Mouse (Mus musculus) kidney, postnatal 0 days (tissue): ENCODE results near the gene Ppcs. TPM values are rescaled to one million over a fixed set of nuclear protein-coding genes. Genes with fewer than 3 reads are reported as not detected.

Source experiments
- ATAC-seq: fragments of 200-750 bp; cut with Nextera tagmentation; replicated peaks from 2 replicates; pipeline ENCODE4 v1.8.0; 2017; ENCODE audit warnings: low read depth, moderate number of reproducible peaks, moderate TSS enrichment, moderate library complexity; ENCODE audit not compliant: low FRiP score
- DNase-seq: peaks from one replicate; pipeline ENCODE4 v3.0.0-alpha.2; 2016; ENCODE audit warnings: low spot score
- H3K27ac ChIP-seq: fragments of 300-500 bp; sonication (generic); 2 replicates; pipeline ENCODE4 v1.5.1; 2014; ENCODE audit warnings: mild to moderate bottlenecking
- H3K27me3 ChIP-seq: fragments of 300-500 bp; sonication (generic); 2 replicates; pipeline ENCODE4 v1.6.1; 2014; ENCODE audit warnings: low read length, mixed read lengths; ENCODE audit not compliant: insufficient read depth
- H3K36me3 ChIP-seq: fragments of 300-500 bp; sonication (generic); 2 replicates; pipeline ENCODE4 v1.6.1; 2014; ENCODE audit warnings: low read length, mixed read lengths; ENCODE audit not compliant: insufficient read depth
- H3K4me1 ChIP-seq: fragments of 300-500 bp; sonication (generic); replicated peaks from 2 replicates; pipeline ENCODE4 v1.6.1; 2014; ENCODE audit warnings: antibody characterized with exemption, low read length, mixed read lengths; ENCODE audit not compliant: insufficient read depth
- H3K4me2 ChIP-seq: fragments of 300-500 bp; sonication (generic); 2 replicates; pipeline ENCODE4 v1.6.1; 2014; ENCODE audit warnings: mild to moderate bottlenecking, low read length, moderate library complexity, mixed read lengths
- H3K4me3 ChIP-seq: fragments of 300-500 bp; sonication (generic); replicated peaks from 2 replicates; pipeline ENCODE4 v1.5.1; 2014; ENCODE audit warnings: low read depth, low read length
- H3K9ac ChIP-seq: fragments of 300-500 bp; sonication (generic); 2 replicates; pipeline ENCODE4 v1.6.1; 2014; ENCODE audit warnings: low read depth, low read length
- H3K9me3 ChIP-seq: fragments of 300-500 bp; sonication (generic); replicated peaks from 2 replicates; pipeline ENCODE4 v1.6.1; 2016; ENCODE audit warnings: low read length, inconsistent platforms, mixed read lengths
- CTCF ChIP-seq: IDR thresholded peaks from 2 replicates; pipeline ENCODE4 v1.5.1; 2016; ENCODE audit warnings: antibody characterized with exemption, low read depth, mild to moderate bottlenecking, moderate library complexity
- WGBS: fragments of 180-500 bp; shearing (Covaris S2); extraction: QIAGEN DNeasy Blood & Tissue Kit; methylation state at CpG from one replicate; pipeline ENCODE4 v1.1.7; 2014; 5-methylcytosine and 5-hydroxymethylcytosine counted together
- polyA plus RNA-seq: library from polyadenylated mRNA; unstranded; fragments of >200 nt; fragmentation: Nextera tagmentation; extraction: Ambion mirVana; gene quantifications from 2 replicates; pipeline ENCODE4 v1.2.1, GENCODE M21; 2015

Gene Ppcs
- polyA plus RNA-seq, 1 experiment from 2014 or later = 64.5 TPM

DNA sequence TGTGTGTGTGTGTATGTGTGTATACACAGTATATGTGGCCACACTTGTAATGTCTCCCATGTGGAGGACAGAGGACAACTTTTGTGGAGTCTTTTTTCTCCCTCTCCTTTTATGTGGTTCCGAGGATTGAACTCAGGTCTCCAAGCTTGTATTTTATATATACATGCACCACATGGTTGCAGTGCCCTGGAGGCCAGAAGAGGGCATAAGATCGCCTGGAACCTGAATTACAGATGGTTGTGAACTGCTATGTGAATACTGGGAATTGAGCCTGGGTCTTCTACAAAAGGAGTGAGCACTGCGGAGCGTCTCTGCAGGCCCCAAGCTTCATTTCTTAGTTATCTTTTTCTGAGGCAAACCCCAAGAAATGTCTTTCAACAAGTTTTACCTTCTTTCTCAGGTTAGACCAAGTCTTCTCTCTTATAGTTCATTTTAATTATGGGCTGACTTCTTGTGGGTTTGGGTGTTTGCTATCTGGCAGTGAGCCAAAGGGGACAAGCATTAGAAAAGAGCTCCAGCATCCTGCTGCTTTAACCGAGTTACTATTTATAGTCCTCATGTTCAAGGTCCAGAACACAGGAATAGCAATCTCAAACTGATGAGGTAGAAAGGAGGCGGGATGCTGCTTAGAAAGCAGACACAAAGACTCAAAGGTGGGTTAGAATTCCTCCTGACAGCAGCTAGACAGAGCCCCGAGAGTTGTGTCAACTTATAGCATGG is 40.6 kb downstream of the Ppcs start:
- no peak overlapping the region for H3K9ac ChIP-seq
- H3K9me3 ChIP-seq = no peaks in the 10 kb centered on the region
- peak; percentile 18 for DNase-seq
- TF ChIP-seq CTCF = peak; percentile 16; the same call in 1 of the 2 replicates
- no peaks in the 10 kb centered on the region for H3K27me3 ChIP-seq
- H3K36me3 ChIP-seq = no peaks in the 10 kb centered on the region
- H3K27ac ChIP-seq = no peak overlapping the region
- no peaks in the 10 kb centered on the region for H3K4me1 ChIP-seq
- no peak overlapping the region for H3K4me2 ChIP-seq
- WGBS = 58% methylated on average over 7 of the region's 7 CpGs
- no peak for ATAC-seq
- H3K4me3 ChIP-seq = no peak overlapping the region

DNA sequence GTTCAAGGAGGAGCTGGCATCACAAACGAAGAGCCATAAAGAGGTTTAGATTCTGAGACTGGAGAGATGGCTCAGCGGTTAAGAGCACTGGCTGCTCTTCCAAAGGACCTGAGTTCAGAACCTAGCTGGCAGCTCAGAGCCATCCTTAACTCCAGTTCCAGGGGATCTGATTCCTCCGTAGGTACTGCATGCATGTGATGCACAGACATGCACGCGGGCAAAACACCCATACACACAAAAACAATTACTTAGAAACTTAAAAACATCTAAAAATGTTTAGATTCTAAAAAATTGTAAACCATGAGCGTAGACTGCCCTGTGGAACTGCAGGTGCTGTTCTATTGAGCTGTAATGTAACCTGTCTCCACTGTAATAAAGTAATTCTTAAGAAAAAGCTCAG is 52.8 kb downstream of the Ppcs start:
- Histone ChIP-seq H3K4me3 (no peak overlapping the region), H3K9ac (no peak overlapping the region), H3K36me3 (no peaks in the 10 kb centered on the region), H3K4me2 (no peak overlapping the region), H3K27ac (no peak overlapping the region), H3K27me3 (no peaks in the 10 kb centered on the region), H3K9me3 (no peaks in the 10 kb centered on the region), H3K4me1 (no peaks in the 10 kb centered on the region)
- 85% methylated on average over 6 of the region's 6 CpGs for whole genome bisulfite sequencing
- ATAC-seq (no peak), DNase-seq (no peak)
- TF ChIP-seq CTCF = no peak

Other genes starting within 250 kb of the Ppcs start
- 6.1 and 8.3 TPM in 2 replicates for gene Zfp691, start 248.2 kb downstream of the Ppcs start, polyA plus RNA-seq
- gene Ermap, start 232.4 kb downstream of the Ppcs start, polyA plus RNA-seq = 0.29 and 0.31 TPM in 2 replicates
- gene Svbp, start 227.1 kb downstream of the Ppcs start, polyA plus RNA-seq = 138 and 150 TPM in 2 replicates
- gene Tmem269, start 204.2 kb downstream of the Ppcs start, polyA plus RNA-seq = 0.14 TPM in 1 of 2 replicates, not detected in the other
- 28.1 and 31.1 TPM in 2 replicates for gene AU022252, start 189.7 kb downstream of the Ppcs start, polyA plus RNA-seq
- gene P3h1, start 189.5 kb downstream of the Ppcs start, polyA plus RNA-seq = 32.4 and 34.9 TPM in 2 replicates
- 70.2 and 72.5 TPM in 2 replicates for gene Cldn19, start 167.0 kb downstream of the Ppcs start, polyA plus RNA-seq
- 606 and 676 TPM in 2 replicates for gene Ybx1, start 127.8 kb downstream of the Ppcs start, polyA plus RNA-seq
- gene Ppih, start 101.9 kb downstream of the Ppcs start, polyA plus RNA-seq = 74.6 and 75.7 TPM in 2 replicates
- gene Ccdc30, start 6.9 kb downstream of the Ppcs start, polyA plus RNA-seq = 6.6 and 7.6 TPM in 2 replicates
- 1.6 and 1.7 TPM in 2 replicates for gene Zmynd12, start 394 bp upstream of the Ppcs start, polyA plus RNA-seq
- 1.7 TPM in 2 replicates for gene Rimkla, start 70.2 kb upstream of the Ppcs start, polyA plus RNA-seq
- gene Foxj3, start 114.6 kb upstream of the Ppcs start, polyA plus RNA-seq = 14.6 and 16.7 TPM in 2 replicates
- gene Frg2f1, start 117.1 kb upstream of the Ppcs start, polyA plus RNA-seq = 5.2 and 6.3 TPM in 2 replicates
- gene Guca2a, start 215.3 kb upstream of the Ppcs start, polyA plus RNA-seq = 20.1 and 27.0 TPM in 2 replicates
- gene Guca2b, start 236.5 kb upstream of the Ppcs start, polyA plus RNA-seq = 21.3 and 37.1 TPM in 2 replicates